In genomic region chr9:96868546-96868945, GRCm38 (mm10) we compare ENCODE assay signal across 8 mouse cellular contexts.
"Had no signal": no experiment of that assay in that cellular context is flagged by ENCODE, and none has a peak within 500 bp of the region (broad histone marks: within the 10 kb centered on the region; RNA-seq: fewer than 3 reads in every experiment).

No protein-coding gene starts in this region.

- ATAC-seq: lung, postnatal 0 days; midbrain, embryonic 15.5 days had no signal

- DNase-seq: kidney, adult 8-10 months; kidney, postnatal 4 days; liver; lung, adult 2 months; thymus, adult 18-20 months; thymus, postnatal 14 days had no signal
